Mouse (Mus musculus): ENCODE results near the gene Chic2. TPM values are rescaled to one million over a fixed set of nuclear protein-coding genes. Genes with fewer than 3 reads are reported as not detected.

Chic2 gene
- polyA plus RNA-seq, 1 experiment from 2014 or later, result 30.7 TPM

DNA sequence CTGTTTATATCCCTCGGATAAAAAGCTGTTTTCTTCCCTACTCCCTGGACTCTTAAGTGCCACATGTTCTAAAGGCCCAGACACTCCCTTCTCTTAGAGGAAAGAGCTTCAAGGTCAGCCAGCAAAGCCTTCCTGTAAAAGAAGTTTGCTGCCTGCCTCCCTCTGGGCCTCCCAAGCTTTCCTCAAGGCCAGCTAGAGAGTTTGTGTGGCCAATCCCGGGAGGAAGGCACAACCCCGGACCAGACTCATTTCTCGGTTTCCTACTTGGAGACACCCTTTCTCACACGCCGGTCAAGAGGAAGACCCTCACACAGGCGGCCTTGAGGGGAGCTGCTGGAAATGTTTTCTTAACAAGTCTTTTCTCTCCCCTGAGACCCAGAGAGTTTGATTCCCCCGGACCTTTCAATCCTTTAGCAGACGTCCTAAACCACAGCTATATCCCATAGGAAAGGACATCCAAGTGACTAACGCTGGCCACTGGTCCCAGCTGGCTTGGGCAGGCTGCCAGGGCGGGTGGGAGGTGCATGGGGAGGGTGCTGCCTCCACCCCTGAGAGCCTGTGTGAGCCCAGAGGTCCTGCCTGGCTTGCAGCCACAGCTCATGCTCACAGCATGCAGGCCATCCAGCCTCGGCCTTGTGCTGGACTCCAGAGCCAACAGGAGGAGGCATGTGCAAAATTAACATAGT, 69.7 kb downstream of the Chic2 start:
- no peak for TF ChIP-seq CTCF (IDR thresholded peaks at IDR 0.05; ENCODE audit: low read depth)
- peak overlapping the region; percentile 69 for H3K27ac ChIP-seq (ENCODE audit: low read depth, low read length)
- WGBS, result 42% methylated on average over 12 of the region's 12 CpGs
- no peak overlapping the region for H3K9ac ChIP-seq (ENCODE audit: low read depth, low read length)
- H3K27me3 ChIP-seq (replicated peaks; ENCODE audit: control insufficient read depth, insufficient read depth, low read length), result no peaks in the 10 kb centered on the region
- H3K9me3 ChIP-seq (ENCODE audit: control insufficient read depth), result no peaks in the 10 kb centered on the region
- no peak overlapping the region for H3K4me2 ChIP-seq (replicated peaks; ENCODE audit: low read depth)
- no peaks in the 10 kb centered on the region for H3K36me3 ChIP-seq (ENCODE audit: control insufficient read depth, insufficient read depth)
- H3K4me1 ChIP-seq (replicated peaks; ENCODE audit: control insufficient read depth, insufficient read depth, low read length), result no peaks in the 10 kb centered on the region
- peak; percentile 59 for ATAC-seq
- no peak overlapping the region for H3K4me3 ChIP-seq (ENCODE audit: low read depth, low read length)

DNA sequence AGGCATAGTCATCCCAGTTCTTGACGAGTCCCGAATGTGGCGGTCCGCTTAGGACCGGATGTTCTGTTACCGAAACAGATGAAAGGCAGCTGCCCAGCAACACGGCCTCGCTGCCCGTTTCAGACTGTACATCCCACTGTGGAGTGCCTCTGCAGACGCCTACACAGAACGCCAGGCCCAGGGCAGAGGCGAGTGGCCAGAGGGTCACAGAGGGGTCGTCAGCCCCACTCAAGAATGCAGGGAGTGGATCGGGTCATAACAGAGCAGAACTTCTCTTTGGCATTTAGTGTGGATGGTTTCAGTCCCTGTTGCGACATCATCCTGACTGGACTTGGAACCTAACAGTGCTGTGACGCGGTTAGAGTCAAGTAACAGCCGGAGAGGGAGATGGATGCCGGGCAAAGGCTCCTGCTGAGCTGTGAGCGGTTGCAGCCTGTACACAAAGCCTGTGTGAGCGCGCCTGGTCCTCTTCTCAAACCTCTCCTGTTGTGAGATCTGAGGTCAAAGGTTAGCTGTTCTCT, 70.5 kb downstream of the Chic2 start:
- H3K4me1 ChIP-seq (replicated peaks; ENCODE audit: control insufficient read depth, insufficient read depth, low read length), result no peaks in the 10 kb centered on the region
- ATAC-seq, result peak; percentile 69
- no peaks in the 10 kb centered on the region for H3K36me3 ChIP-seq (ENCODE audit: control insufficient read depth, insufficient read depth)
- no peak overlapping the region for H3K4me3 ChIP-seq (ENCODE audit: low read depth, low read length)
- peak overlapping the region; percentile 69 for H3K27ac ChIP-seq (ENCODE audit: low read depth, low read length)
- H3K4me2 ChIP-seq (replicated peaks; ENCODE audit: low read depth), result 0 out of 2 replicates have a peak overlapping the region, but pooled peaks have one; percentile 13
- H3K9me3 ChIP-seq (ENCODE audit: control insufficient read depth), result no peaks in the 10 kb centered on the region
- 51% methylated on average over 22 of the region's 22 CpGs for WGBS
- TF ChIP-seq CTCF (IDR thresholded peaks at IDR 0.05; ENCODE audit: low read depth), result no peak
- H3K27me3 ChIP-seq (replicated peaks; ENCODE audit: control insufficient read depth, insufficient read depth, low read length), result no peaks in the 10 kb centered on the region
- no peak overlapping the region for H3K9ac ChIP-seq (ENCODE audit: low read depth, low read length)

DNA sequence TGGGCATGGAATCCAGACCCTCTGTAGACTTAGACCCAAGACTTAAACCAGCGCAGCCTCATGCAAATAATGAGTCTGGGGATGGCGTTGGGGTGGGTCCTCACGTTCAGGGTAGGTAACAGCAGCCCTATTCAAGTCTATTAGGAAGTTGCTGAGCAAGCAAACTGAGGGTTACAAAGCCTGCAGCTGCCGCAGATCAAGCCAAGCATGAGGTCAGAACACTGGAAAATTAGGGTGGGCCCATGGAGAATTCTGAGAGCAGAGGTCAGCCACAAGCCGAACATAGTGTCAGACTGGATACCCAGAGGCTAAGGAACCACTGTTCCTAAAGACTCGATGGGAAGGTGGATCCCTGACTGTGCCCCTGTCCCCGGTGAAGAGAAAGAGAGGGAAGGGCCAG, 73.2 kb downstream of the Chic2 start:
- Histone ChIP-seq H3K9ac (ENCODE audit: low read depth, low read length) (no peak overlapping the region), H3K36me3 (ENCODE audit: control insufficient read depth, insufficient read depth) (no peaks in the 10 kb centered on the region), H3K4me2 (replicated peaks; ENCODE audit: low read depth) (no peak overlapping the region), H3K27ac (ENCODE audit: low read depth, low read length) (no peak overlapping the region), H3K9me3 (ENCODE audit: control insufficient read depth) (no peaks in the 10 kb centered on the region), H3K4me1 (replicated peaks; ENCODE audit: control insufficient read depth, insufficient read depth, low read length) (no peaks in the 10 kb centered on the region), H3K27me3 (replicated peaks; ENCODE audit: control insufficient read depth, insufficient read depth, low read length) (no peaks in the 10 kb centered on the region), H3K4me3 (ENCODE audit: low read depth, low read length) (no peak overlapping the region)
- TF ChIP-seq CTCF (IDR thresholded peaks at IDR 0.05; ENCODE audit: low read depth), result no peak
- WGBS, result 81% methylated on average over 7 of the region's 7 CpGs
- no peak for ATAC-seq

DNA sequence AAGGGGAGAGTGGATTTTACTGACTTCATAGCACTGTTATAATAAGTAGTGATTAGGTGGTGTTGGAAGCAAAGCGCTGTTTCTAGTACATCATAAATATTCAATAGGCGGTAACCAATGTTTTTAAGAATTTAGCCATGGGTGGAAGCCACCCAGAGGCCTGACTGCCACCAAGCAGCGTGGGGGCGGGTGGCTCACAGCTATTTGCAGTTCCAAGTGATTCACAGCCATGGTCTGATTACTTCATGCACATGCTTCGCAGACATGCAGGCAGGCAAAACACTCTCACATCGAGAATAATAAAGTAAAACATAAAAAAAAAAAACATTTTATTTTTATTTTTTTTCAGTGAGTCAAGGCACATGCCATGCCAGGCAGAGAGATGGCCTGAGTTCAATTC, 75.2 kb downstream of the Chic2 start:
- H3K4me1 ChIP-seq (replicated peaks; ENCODE audit: control insufficient read depth, insufficient read depth, low read length), result no peaks in the 10 kb centered on the region

DNA sequence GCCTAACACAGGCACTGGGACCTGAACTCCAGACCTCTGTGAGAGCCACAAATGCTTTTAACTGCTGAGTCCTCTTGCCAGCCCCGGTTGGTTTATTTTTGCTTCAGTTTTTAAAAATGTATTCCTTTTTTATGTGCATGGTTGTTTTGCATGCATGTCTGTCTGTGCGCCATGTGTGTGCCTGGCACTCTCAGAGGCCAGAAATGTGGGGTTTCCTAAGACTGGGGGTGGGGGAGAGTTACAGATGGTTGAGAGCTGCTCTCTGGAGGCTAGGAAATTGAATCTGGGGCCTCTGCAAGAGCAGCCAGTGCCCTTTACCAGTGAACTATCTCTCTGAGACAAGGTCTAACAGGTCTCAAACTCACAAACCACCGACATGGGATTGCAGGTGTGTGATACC, 76.7 kb downstream of the Chic2 start:
- 88% methylated on average over 3 of the region's 3 CpGs for WGBS
- no peaks in the 10 kb centered on the region for H3K36me3 ChIP-seq (ENCODE audit: control insufficient read depth, insufficient read depth)
- H3K27me3 ChIP-seq (replicated peaks; ENCODE audit: control insufficient read depth, insufficient read depth, low read length), result no peaks in the 10 kb centered on the region
- no peak for ATAC-seq
- H3K9me3 ChIP-seq (ENCODE audit: control insufficient read depth), result no peaks in the 10 kb centered on the region
- no peak overlapping the region for H3K27ac ChIP-seq (ENCODE audit: low read depth, low read length)
- no peak overlapping the region for H3K4me2 ChIP-seq (replicated peaks; ENCODE audit: low read depth)
- H3K4me3 ChIP-seq (ENCODE audit: low read depth, low read length), result no peak overlapping the region
- H3K9ac ChIP-seq (ENCODE audit: low read depth, low read length), result no peak overlapping the region
- TF ChIP-seq CTCF (IDR thresholded peaks at IDR 0.05; ENCODE audit: low read depth), result no peak
- H3K4me1 ChIP-seq (replicated peaks; ENCODE audit: control insufficient read depth, insufficient read depth, low read length), result no peaks in the 10 kb centered on the region

More for the DNA sequence above, 75.2 kb downstream of the Chic2 start:
- no peaks in the 10 kb centered on the region for H3K36me3 ChIP-seq (ENCODE audit: control insufficient read depth, insufficient read depth)
- no peak for ATAC-seq
- TF ChIP-seq CTCF (IDR thresholded peaks at IDR 0.05; ENCODE audit: low read depth), result no peak
- no peak overlapping the region for H3K9ac ChIP-seq (ENCODE audit: low read depth, low read length)
- H3K9me3 ChIP-seq (ENCODE audit: control insufficient read depth), result no peaks in the 10 kb centered on the region
- 92% methylated on average over 6 of the region's 6 CpGs for WGBS
- no peak overlapping the region for H3K4me3 ChIP-seq (ENCODE audit: low read depth, low read length)
- H3K27ac ChIP-seq (ENCODE audit: low read depth, low read length), result no peak overlapping the region
- no peaks in the 10 kb centered on the region for H3K27me3 ChIP-seq (replicated peaks; ENCODE audit: control insufficient read depth, insufficient read depth, low read length)
- H3K4me2 ChIP-seq (replicated peaks; ENCODE audit: low read depth), result no peak overlapping the region

DNA sequence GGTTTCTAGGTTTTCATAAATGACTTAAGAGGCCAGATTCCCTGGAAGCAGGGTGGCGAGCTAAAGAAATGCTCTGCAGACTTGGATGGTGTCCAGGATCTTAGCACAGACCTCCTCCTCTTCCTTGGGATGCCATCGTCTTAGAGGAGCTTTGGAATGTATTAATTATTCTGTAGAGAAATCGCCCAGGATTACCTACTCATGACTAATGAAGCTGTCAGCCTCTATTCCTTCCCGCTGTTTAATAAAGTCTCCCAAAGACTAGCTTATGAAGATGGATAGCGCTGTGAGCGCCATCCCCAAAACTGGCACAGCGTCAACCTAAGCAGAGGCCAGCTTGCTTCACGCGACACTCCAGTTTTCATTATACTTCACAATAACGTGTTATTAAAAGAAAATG, 77.7 kb downstream of the Chic2 start:
- 63% methylated on average over 10 of the region's 10 CpGs for WGBS
- no peak overlapping the region for H3K4me3 ChIP-seq (ENCODE audit: low read depth, low read length)

More for the DNA sequence above, 77.7 kb downstream of the Chic2 start:
- H3K36me3 ChIP-seq (ENCODE audit: control insufficient read depth, insufficient read depth), result no peaks in the 10 kb centered on the region
- H3K9me3 ChIP-seq (ENCODE audit: control insufficient read depth), result no peaks in the 10 kb centered on the region
- no peak overlapping the region for H3K4me2 ChIP-seq (replicated peaks; ENCODE audit: low read depth)
- TF ChIP-seq CTCF (IDR thresholded peaks at IDR 0.05; ENCODE audit: low read depth), result no peak
- no peak overlapping the region for H3K27ac ChIP-seq (ENCODE audit: low read depth, low read length)
- no peaks in the 10 kb centered on the region for H3K4me1 ChIP-seq (replicated peaks; ENCODE audit: control insufficient read depth, insufficient read depth, low read length)
- no peak for ATAC-seq
- no peak overlapping the region for H3K9ac ChIP-seq (ENCODE audit: low read depth, low read length)
- no peaks in the 10 kb centered on the region for H3K27me3 ChIP-seq (replicated peaks; ENCODE audit: control insufficient read depth, insufficient read depth, low read length)

Data from intestine, postnatal 0 days (tissue).